Mouse (Mus musculus) thymus, postnatal 14 days (tissue): Measurements from ENCODE around the gene Tfb2m.

Experiments
- DNase-seq: peaks from one replicate; pipeline ENCODE4 v3.0.0; 2021

Tfb2m gene

GRCm38 (mm10) chr1:179545768-179546550, at the start of gene Tfb2m, which contains the start of gene Cnst:
Gene Tfb2m, minus strand, starts transcription at chr1:179546267.
Gene Cnst, plus strand, starts transcription at chr1:179546370.
- DNase-seq = peak; percentile 98

DNA sequence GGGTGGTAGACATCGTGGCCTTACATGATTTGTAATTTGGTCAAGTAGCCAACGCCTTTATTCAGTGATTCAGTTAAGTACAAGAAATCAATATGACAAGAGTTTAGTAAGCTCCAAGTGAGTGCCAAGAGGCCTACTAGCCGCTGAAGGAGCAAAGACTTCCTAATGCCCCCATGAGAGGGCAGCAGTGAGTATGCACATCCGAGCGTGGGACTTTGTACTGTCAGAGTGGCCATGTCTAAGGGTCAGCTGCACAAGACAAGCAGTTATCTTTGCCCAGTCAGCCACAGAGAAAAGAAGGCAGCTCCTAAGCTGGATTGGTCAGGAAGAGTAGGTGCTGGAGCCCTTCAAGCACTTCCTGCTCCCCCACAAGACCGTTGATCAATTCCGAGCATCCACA, 46.9 kb upstream of the Tfb2m start:
- DNase-seq = peak; percentile 27

- DNase-seq = no peak
Observed at GRCm38 (mm10) chr1:179592143-179592542, 46.1 kb upstream of the Tfb2m start.

GRCm38 (mm10) chr1:179591639-179592038, 45.6 kb upstream of the Tfb2m start:
- DNase-seq = no peak

DNA sequence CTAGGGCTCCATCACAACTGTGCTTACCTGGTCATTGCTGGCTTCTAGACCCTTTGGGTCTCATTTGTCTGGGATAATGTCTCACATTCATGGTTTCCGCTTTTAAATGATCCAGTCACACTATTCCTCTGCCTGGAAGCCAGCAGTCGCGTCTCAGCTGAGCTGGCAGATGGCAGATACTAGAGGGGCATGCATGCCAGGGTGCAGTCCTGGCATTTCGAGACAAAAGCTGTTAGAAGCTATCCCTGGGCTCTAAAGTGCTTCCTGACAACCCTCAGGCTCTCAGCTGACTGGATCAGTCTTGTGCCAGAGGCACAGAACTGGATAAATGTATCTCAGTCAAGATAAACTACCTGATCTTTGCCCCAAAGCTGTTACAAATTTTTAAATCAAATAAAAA, 42.2 kb upstream of the Tfb2m start:
- DNase-seq = no peak

DNA sequence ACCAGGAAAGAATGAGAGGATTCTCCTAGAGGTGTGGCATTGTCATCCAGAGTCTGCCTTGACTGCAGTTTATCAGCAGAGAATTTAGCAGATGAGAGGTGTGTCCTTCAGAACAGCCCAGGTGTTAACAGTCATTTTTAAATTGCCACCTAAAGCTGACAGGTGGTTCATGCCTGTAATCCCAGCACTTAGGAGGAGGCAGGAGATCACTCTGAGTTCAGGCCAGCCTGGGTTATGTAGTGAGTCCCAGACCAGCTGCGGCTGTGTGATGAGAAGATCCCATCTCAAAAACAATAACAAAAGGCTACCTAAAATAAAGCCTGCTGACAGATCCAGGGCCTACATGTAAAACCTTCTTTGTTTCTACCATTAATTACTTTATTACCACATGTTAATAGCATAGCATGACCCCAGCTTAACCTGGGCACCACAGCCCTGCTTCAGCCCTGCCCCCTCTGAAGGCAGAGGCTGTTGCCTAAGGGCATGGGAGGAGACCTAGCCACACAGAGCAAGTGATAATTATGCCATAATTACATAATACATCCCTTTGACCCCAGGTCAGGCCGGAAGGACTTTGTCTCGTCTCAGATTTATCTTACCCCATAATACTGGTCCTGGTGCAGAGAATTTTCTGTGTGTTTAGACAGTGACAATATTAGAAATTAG, 40.5 kb upstream of the Tfb2m start:
- DNase-seq = no peak

DNA sequence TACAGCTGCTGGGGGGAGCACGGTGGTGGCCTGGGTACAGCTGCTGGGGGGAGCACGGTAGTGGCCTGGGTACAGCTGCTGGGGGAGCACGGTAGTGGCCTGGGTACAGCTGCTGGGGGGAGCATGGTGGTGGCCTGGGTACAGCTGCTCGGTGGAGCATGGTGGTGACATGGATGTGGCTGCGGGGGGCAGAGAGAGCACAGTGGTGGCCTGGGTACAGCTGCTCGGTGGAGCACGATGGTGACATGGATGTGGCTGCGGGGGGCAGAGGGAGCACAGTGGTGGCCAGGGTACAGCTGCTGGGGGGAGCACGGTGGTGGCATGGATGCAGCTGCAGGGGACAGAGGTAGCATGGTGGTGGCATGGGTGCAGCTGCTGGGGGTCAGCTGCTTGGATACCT, 39.6 kb upstream of the Tfb2m start:
- DNase-seq = no peak

DNA sequence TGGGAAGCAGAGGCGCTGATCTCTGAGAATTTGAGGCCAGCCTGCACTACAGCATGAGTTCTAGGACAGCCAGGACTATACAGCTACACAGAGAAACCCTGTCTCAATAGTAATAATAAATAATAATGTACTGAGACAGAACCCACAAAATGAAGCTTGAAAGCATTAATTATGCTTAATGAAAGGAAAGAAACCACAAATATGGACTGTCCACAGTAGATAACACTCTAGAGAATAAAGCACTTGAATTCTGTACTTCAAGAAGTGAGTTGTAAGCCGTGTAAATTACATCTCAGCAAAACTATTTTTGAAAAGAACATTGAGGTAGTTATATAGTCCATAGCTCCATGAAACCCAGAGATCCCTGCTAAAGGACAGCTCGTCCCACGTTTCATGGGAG, 38.2 kb upstream of the Tfb2m start:
- no peak for DNase-seq

DNA sequence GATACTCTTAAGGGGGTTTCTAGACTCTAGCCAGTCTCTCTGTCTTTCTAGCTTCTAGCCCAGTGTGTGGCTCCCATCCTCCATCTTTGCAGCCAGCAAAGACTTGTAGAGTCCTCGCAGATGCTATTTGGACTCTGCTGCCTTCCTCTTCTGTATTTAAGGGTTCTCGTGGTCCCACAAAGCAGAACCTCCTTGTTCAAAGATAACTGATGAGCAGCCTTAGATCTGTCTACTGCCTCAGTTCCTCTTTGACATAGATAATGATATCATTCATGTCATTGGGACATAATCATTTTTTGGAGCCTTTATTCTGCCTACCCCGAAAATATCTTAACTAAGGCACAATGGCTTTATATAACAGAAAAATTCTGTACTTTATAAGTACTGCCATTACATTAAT, 37.0 kb upstream of the Tfb2m start:
- DNase-seq = no peak

- no peak for DNase-seq
Observed at GRCm38 (mm10) chr1:179582021-179582433, 36.0 kb upstream of the Tfb2m start.

- no peak for DNase-seq
Observed at GRCm38 (mm10) chr1:179581422-179581821, 35.4 kb upstream of the Tfb2m start.

GRCm38 (mm10) chr1:179580200-179580599, 34.1 kb upstream of the Tfb2m start:
- DNase-seq = no peak

- peak; percentile 70 for DNase-seq
Observed at GRCm38 (mm10) chr1:179578625-179579024, 32.6 kb upstream of the Tfb2m start.

DNA sequence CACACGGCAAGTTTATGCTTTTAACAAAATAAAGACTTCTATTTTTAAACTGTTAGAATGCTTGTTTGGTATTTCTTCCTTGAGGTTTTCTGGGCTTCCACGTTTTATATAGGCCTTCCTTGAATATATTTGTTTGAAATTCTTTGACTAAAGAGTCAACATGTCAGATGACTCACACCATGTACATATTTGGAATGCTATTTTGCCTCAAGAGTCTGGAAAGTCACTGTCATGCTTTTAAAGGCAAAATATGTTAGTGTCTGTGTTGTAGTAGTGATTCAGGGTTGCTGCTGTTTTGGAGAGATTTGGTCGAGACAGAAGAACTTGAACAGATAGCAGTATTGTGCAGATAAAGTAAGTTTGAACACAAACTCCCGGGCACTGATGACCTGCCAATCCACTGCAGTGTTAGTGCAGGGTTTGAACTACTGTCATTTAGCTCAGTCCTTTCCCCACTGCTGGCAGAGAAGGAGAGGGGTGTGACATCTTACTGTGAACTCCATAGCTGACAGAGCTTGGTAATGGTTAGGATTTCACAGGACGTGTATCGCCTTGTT, 27.7 kb upstream of the Tfb2m start:
- DNase-seq = no peak

DNA sequence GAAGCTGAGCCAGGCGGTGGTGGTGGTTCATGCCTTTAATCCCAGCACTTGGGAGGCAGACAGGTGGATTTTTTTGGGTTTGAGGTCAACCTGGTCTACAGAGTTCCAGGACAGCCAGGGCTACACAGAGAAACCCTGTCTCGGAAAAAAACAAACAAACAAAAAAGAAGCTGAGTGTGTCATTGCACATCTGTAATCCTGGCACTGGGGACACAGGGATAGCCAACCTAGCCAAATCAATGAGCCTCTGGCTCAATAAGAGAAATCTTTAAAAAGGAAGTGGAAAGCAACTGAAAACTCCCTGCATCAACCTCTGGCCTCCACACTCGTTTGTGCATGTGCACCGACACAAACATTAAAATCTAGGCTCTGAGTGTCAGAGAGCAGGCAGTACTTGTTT, 25.6 kb upstream of the Tfb2m start:
- no peak for DNase-seq

GRCm38 (mm10) chr1:179570482-179570881, 24.4 kb upstream of the Tfb2m start:
- no peak for DNase-seq

DNA sequence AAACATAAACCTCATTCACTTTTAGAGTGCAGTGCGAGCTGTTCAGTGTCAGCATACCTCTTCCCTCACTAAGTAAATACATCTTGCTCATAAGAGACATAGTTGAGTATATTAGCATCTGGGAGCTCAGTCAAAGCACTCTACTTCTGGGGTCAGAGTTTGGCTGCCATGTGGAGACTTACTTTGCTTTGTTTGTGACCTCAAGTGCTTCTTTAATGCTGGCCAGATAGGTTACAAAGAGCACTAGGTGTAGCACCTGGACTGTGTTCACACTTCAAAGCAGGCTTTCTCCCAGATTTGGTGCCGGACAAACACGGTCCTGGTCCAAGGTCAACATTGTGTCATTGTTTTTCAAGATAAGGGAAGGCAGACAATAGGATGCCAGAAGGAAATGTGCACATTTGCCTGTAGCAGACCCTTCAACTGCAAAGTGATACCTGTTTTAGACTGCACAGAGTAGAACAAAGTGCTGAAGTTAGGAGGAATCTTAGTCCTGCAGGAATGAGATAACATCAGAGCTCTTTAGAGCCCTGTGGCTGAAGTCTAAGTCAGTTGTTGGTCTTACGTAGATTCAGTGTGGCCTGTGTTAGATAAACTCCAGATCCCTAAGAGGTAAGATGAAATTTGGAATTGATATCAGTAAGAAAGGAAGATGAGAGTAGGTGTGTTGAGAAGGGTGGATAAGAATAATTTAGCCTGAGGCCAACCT, 22.8 kb upstream of the Tfb2m start:
- DNase-seq = no peak

GRCm38 (mm10) chr1:179567558-179567957, 21.5 kb upstream of the Tfb2m start:
- no peak for DNase-seq

DNA sequence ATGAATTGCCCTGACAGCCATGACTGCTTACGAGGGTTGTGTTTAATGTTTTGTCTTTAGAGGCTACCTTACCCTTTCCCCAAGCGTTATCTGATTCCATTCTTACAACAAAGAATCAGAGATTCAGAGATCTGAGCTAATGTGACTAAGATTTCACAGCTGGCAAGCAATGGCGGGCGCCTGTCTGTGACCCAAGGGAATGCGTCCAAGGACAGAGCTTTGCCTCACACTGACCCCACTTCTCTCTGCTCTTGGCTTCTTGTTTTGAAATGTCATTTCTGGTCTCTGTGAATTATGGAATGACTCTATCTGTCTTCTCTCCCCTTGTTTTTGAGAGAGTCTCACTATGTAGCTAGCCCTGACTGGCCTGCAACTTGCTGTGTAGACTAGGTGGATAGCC, 17.9 kb upstream of the Tfb2m start:
- no peak for DNase-seq

GRCm38 (mm10) chr1:179563211-179563610, 17.1 kb upstream of the Tfb2m start:
- no peak for DNase-seq

- no peak for DNase-seq
Observed at GRCm38 (mm10) chr1:179560845-179561430, 14.9 kb upstream of the Tfb2m start.

- no peak for DNase-seq
Observed at GRCm38 (mm10) chr1:179559446-179560194, 13.6 kb upstream of the Tfb2m start.
